Mouse (Mus musculus) hindbrain, postnatal 0 days (tissue): ENCODE results near the gene Cacna2d4. TPM values are rescaled to one million over a fixed set of nuclear protein-coding genes. Genes with fewer than 3 reads are reported as not detected.

Source experiments
- ATAC-seq: fragments of 200-750 bp; cut with Nextera tagmentation; 2 replicates; pipeline ENCODE4 v1.8.0; 2017; ENCODE audit warnings: mild to moderate bottlenecking, moderate TSS enrichment, moderate library complexity
- DNase-seq: peaks from one replicate; pipeline ENCODE4 v3.0.0-alpha.2; 2015; ENCODE audit warnings: low spot score
- H3K27ac ChIP-seq: fragments of 300-500 bp; sonication (generic); 2 replicates; pipeline ENCODE4 v1.5.1; 2014; ENCODE audit warnings: mild to moderate bottlenecking
- H3K27me3 ChIP-seq: fragments of 300-500 bp; sonication (generic); 2 replicates; pipeline ENCODE4 v1.6.1; 2014; ENCODE audit warnings: low read length, mixed read lengths; ENCODE audit not compliant: insufficient read depth
- H3K36me3 ChIP-seq: fragments of 300-500 bp; sonication (generic); 2 replicates; pipeline ENCODE4 v1.6.1; 2014; ENCODE audit warnings: low read length, mixed read lengths; ENCODE audit not compliant: insufficient read depth
- H3K4me1 ChIP-seq: fragments of 300-500 bp; sonication (generic); 2 replicates; pipeline ENCODE4 v1.6.1; 2014; ENCODE audit warnings: antibody characterized with exemption, low read length, mixed read lengths; ENCODE audit not compliant: insufficient read depth
- H3K4me2 ChIP-seq: fragments of 300-500 bp; sonication (generic); 2 replicates; pipeline ENCODE4 v1.6.1; 2014; ENCODE audit warnings: low read depth, mild to moderate bottlenecking, low read length, moderate library complexity, mixed read lengths
- H3K4me3 ChIP-seq: fragments of 300-500 bp; sonication (generic); 2 replicates; pipeline ENCODE4 v1.5.1; 2014; ENCODE audit warnings: low read length
- H3K9ac ChIP-seq: fragments of 300-500 bp; sonication (generic); replicated peaks from 2 replicates; pipeline ENCODE4 v1.6.1; 2014; ENCODE audit warnings: mild to moderate bottlenecking, low read length, moderate library complexity, mixed read lengths
- H3K9me3 ChIP-seq: fragments of 300-500 bp; sonication (generic); 2 replicates; pipeline ENCODE4 v1.6.1; 2016; ENCODE audit warnings: low read length, mixed read lengths
- CTCF ChIP-seq: IDR thresholded peaks from 2 replicates; pipeline ENCODE4 v1.5.1; 2016; ENCODE audit warnings: antibody characterized with exemption, control low read depth, low read depth
- WGBS: fragments of 180-500 bp; shearing (Covaris S2); extraction: QIAGEN DNeasy Blood & Tissue Kit; methylation state at CpG from one replicate; pipeline ENCODE4 v1.1.7; 2014; 5-methylcytosine and 5-hydroxymethylcytosine counted together
- polyA plus RNA-seq: library from polyadenylated mRNA; unstranded; fragments of >200 nt; fragmentation: Nextera tagmentation; extraction: Ambion mirVana; gene quantifications from 2 replicates; pipeline ENCODE4 v1.2.1, GENCODE M21; 2015
- total RNA-seq: library from RNA; depleted of rRNA; stranded (reverse); fragments of >200 nt; gene quantifications from 2 replicates; pipeline ENCODE4 v1.2.3, GENCODE M21; 2014

Gene Cacna2d4
- total and polyA plus RNA-seq, 2 experiments from 2014 or later: 1.2 to 2.6 TPM

GRCm38 (mm10) chr6:119228861-119229603 is 7.3 kb upstream of the Cacna2d4 start:
- H3K9me3 ChIP-seq: no peaks in the 10 kb centered on the region
- 85% methylated on average over 11 of the region's 11 CpGs for WGBS
- DNase-seq (no peak), ATAC-seq (no peak)
- H3K4me2 ChIP-seq: no peak overlapping the region
- no peak overlapping the region for H3K4me3 ChIP-seq
- no peak for TF ChIP-seq CTCF
- no peaks in the 10 kb centered on the region for H3K27me3 ChIP-seq
- H3K4me1 ChIP-seq: peaks cover 11% of the 10 kb centered on the region
- no peak overlapping the region for H3K27ac ChIP-seq
- H3K9ac ChIP-seq: no peak overlapping the region
- H3K36me3 ChIP-seq: no peaks in the 10 kb centered on the region

GRCm38 (mm10) chr6:119233066-119233465 is 3.3 kb upstream of the Cacna2d4 start:
- WGBS: 29% methylated on average over 3 of the region's 3 CpGs
- Histone ChIP-seq H3K9ac (no peak overlapping the region), H3K4me2 (no peak overlapping the region), H3K4me1 (peaks cover 17% of the 10 kb centered on the region), H3K27ac (no peak overlapping the region), H3K9me3 (no peaks in the 10 kb centered on the region), H3K36me3 (no peaks in the 10 kb centered on the region), H3K27me3 (no peaks in the 10 kb centered on the region), H3K4me3 (no peak overlapping the region)
- ATAC-seq (no peak), DNase-seq (no peak)
- TF ChIP-seq CTCF: no peak

- Histone ChIP-seq H3K4me1 (peaks cover 21% of the 10 kb centered on the region), H3K27ac (no peak overlapping the region), H3K36me3 (no peaks in the 10 kb centered on the region), H3K4me3 (no peak overlapping the region), H3K4me2 (no peak overlapping the region), H3K9me3 (no peaks in the 10 kb centered on the region), H3K9ac (no peak overlapping the region), H3K27me3 (no peaks in the 10 kb centered on the region)
- ATAC-seq (no peak), DNase-seq (no peak)
- TF ChIP-seq CTCF: no peak
- WGBS: 78% methylated on average over 5 of the region's 5 CpGs
These were observed 885 bp upstream of the Cacna2d4 start for GRCm38 (mm10) chr6:119235441-119235840.

- H3K4me3 ChIP-seq: no peak overlapping the region
- peaks cover 28% of the 10 kb centered on the region for H3K4me1 ChIP-seq
- H3K27ac ChIP-seq: peak overlapping the region; percentile 70
- WGBS: 28% methylated on average over 8 of the region's 8 CpGs
- no peaks in the 10 kb centered on the region for H3K36me3 ChIP-seq
- DNase-seq (peak; percentile 89), ATAC-seq (peak; percentile 93)
- no peak overlapping the region for H3K9ac ChIP-seq
- H3K27me3 ChIP-seq: no peaks in the 10 kb centered on the region
- TF ChIP-seq CTCF: peak; percentile 33
- no peak overlapping the region for H3K4me2 ChIP-seq
- H3K9me3 ChIP-seq: no peaks in the 10 kb centered on the region
These were observed 1.2 kb downstream of the Cacna2d4 start for GRCm38 (mm10) chr6:119237427-119237989.

GRCm38 (mm10) chr6:119239341-119240005 is 3.1 kb downstream of the Cacna2d4 start:
- H3K27me3 ChIP-seq: no peaks in the 10 kb centered on the region
- no peak for TF ChIP-seq CTCF
- H3K4me1 ChIP-seq: peaks cover 28% of the 10 kb centered on the region
- no peak overlapping the region for H3K9ac ChIP-seq
- 0 out of 2 replicates have a peak overlapping the region, but pooled peaks have one; percentile 3 for H3K27ac ChIP-seq
- no peak overlapping the region for H3K4me3 ChIP-seq
- ATAC-seq (no peak), DNase-seq (peak; percentile 50)
- no peak overlapping the region for H3K4me2 ChIP-seq
- H3K9me3 ChIP-seq: no peaks in the 10 kb centered on the region
- 64% methylated on average over 5 of the region's 5 CpGs for WGBS
- no peaks in the 10 kb centered on the region for H3K36me3 ChIP-seq

GRCm38 (mm10) chr6:119240256-119240655 is 3.9 kb downstream of the Cacna2d4 start:
- ATAC-seq (no peak), DNase-seq (no peak)
- no peak for TF ChIP-seq CTCF
- no peak overlapping the region for H3K4me2 ChIP-seq
- no peaks in the 10 kb centered on the region for H3K9me3 ChIP-seq
- no peaks in the 10 kb centered on the region for H3K27me3 ChIP-seq
- H3K4me3 ChIP-seq: no peak overlapping the region
- no peaks in the 10 kb centered on the region for H3K36me3 ChIP-seq
- H3K27ac ChIP-seq: no peak overlapping the region
- 73% methylated on average over 7 of the region's 7 CpGs for WGBS
- no peak overlapping the region for H3K9ac ChIP-seq
- H3K4me1 ChIP-seq: peaks cover 28% of the 10 kb centered on the region
